Mouse (Mus musculus) frontal cortex, adult (tissue): Measurements from ENCODE around the gene Hps3.
"Not testable (repeated sequence)": the region's sequence is repeated elsewhere in the genome, so short reads cannot be mapped to it uniquely, and the experiment has no call there.

ENCODE experiments used
- ATAC-seq: cut with Nextera tagmentation; 2 replicates; pipeline ENCODE4 v1.9.2; 2017; ENCODE audit warnings: mild to moderate bottlenecking, moderate library complexity, mixed read lengths; ENCODE audit not compliant: low TSS enrichment

Gene Hps3

GRCm38 (mm10) chr3:19949401-19949800 is 85.7 kb downstream of the Hps3 start:
- not testable (repeated sequence) for ATAC-seq

GRCm38 (mm10) chr3:19948552-19948951 is 86.6 kb downstream of the Hps3 start:
- no peak for ATAC-seq
